Mouse (Mus musculus): ENCODE results near the gene Mthfr. TPM values are rescaled to one million over a fixed set of nuclear protein-coding genes. Genes with fewer than 3 reads are reported as not detected.

Gene Mthfr
- polyA plus RNA-seq, 1 experiment from 2014 or later, result 18.7 TPM

Other genes starting within 250 kb of the Mthfr start
- gene Zfp984, start 229.3 kb upstream of the Mthfr start, polyA plus RNA-seq (2014; fragmentation: Nextera tagmentation; extraction: Ambion mirVana), result 4.8 and 6.1 TPM in 2 replicates
- 7.2 and 7.3 TPM in 2 replicates for gene Zfp933, start 190.7 kb upstream of the Mthfr start, polyA plus RNA-seq (2014; fragmentation: Nextera tagmentation; extraction: Ambion mirVana)
- gene Miip, start 170.3 kb upstream of the Mthfr start, polyA plus RNA-seq (2014; fragmentation: Nextera tagmentation; extraction: Ambion mirVana), result 20.8 and 25.5 TPM in 2 replicates
- gene Fv1, start 170.1 kb upstream of the Mthfr start, polyA plus RNA-seq (2014; fragmentation: Nextera tagmentation; extraction: Ambion mirVana), result 7.2 and 11.3 TPM in 2 replicates
- 83.4 and 91.6 TPM in 2 replicates for gene Mfn2, start 134.4 kb upstream of the Mthfr start, polyA plus RNA-seq (2014; fragmentation: Nextera tagmentation; extraction: Ambion mirVana)
- gene Plod1, start 102.3 kb upstream of the Mthfr start, polyA plus RNA-seq (2014; fragmentation: Nextera tagmentation; extraction: Ambion mirVana), result 25.3 and 28.1 TPM in 2 replicates
- 15.8 and 19.4 TPM in 2 replicates for gene 2510039O18Rik, start 98.2 kb upstream of the Mthfr start, polyA plus RNA-seq (2014; fragmentation: Nextera tagmentation; extraction: Ambion mirVana)
- 0.25 TPM in 1 of 2 replicates, not detected in the other for gene Nppb, start 53.3 kb upstream of the Mthfr start, polyA plus RNA-seq (2014; fragmentation: Nextera tagmentation; extraction: Ambion mirVana)
- gene Nppa, start 38.4 kb upstream of the Mthfr start, polyA plus RNA-seq (2014; fragmentation: Nextera tagmentation; extraction: Ambion mirVana), result 2.4 TPM in 2 replicates
- 24.8 and 28.7 TPM in 2 replicates for gene Clcn6, start 256 bp upstream of the Mthfr start, polyA plus RNA-seq (2014; fragmentation: Nextera tagmentation; extraction: Ambion mirVana)
- 5.3 and 6.6 TPM in 2 replicates for gene Agtrap, start 49.0 kb downstream of the Mthfr start, polyA plus RNA-seq (2014; fragmentation: Nextera tagmentation; extraction: Ambion mirVana)
- gene Mad2l2, start 91.3 kb downstream of the Mthfr start, polyA plus RNA-seq (2014; fragmentation: Nextera tagmentation; extraction: Ambion mirVana), result 114 and 124 TPM in 2 replicates
- gene Draxin, start 91.6 kb downstream of the Mthfr start, polyA plus RNA-seq (2014; fragmentation: Nextera tagmentation; extraction: Ambion mirVana), result 16.9 and 17.4 TPM in 2 replicates
- 18.1 and 18.3 TPM in 2 replicates for gene Fbxo6, start 113.1 kb downstream of the Mthfr start, polyA plus RNA-seq (2014; fragmentation: Nextera tagmentation; extraction: Ambion mirVana)
- 98.6 and 101 TPM in 2 replicates for gene Fbxo44, start 121.4 kb downstream of the Mthfr start, polyA plus RNA-seq (2014; fragmentation: Nextera tagmentation; extraction: Ambion mirVana)
- gene Fbxo2, start 121.5 kb downstream of the Mthfr start, polyA plus RNA-seq (2014; fragmentation: Nextera tagmentation; extraction: Ambion mirVana), result 13.1 and 14.0 TPM in 2 replicates
- gene Disp3, start 248.9 kb downstream of the Mthfr start, polyA plus RNA-seq (2014; fragmentation: Nextera tagmentation; extraction: Ambion mirVana), result 16.6 and 16.9 TPM in 2 replicates